Mouse (Mus musculus) splenic B cell, adult 2 months (primary cell): ENCODE measurements around the gene Slc38a3.
A peak's percentile ranks its signal among the peaks of the same experiment; 100 is the strongest.

Experiments
- DNase-seq: peaks from one replicate; pipeline ENCODE4 v3.0.0-alpha.2; 2011; ENCODE audit warnings: low read depth, low spot score
- H3K27me3 ChIP-seq: 2 replicates; pipeline ENCODE4 v1.6.1; 2012; ENCODE audit warnings: mild to moderate bottlenecking, low read length, moderate library complexity, mixed read lengths; ENCODE audit not compliant: control insufficient read depth, poor library complexity, insufficient read depth, severe bottlenecking
- H3K36me3 ChIP-seq: 2 replicates; pipeline ENCODE4 v1.6.1; 2012; ENCODE audit warnings: mild to moderate bottlenecking, low read length, moderate library complexity, mixed read lengths; ENCODE audit not compliant: control insufficient read depth, poor library complexity, insufficient read depth, severe bottlenecking

The Slc38a3 gene

GRCm38 (mm10) chr9:107699376-107699980 lies 30.1 kb upstream of the Slc38a3 start:
- Histone ChIP-seq H3K27me3 (no peaks in the 10 kb centered on the region), H3K36me3 (no peaks in the 10 kb centered on the region)
- DNase-seq = no peak

GRCm38 (mm10) chr9:107698611-107699190 lies 29.4 kb upstream of the Slc38a3 start:
- no peaks in the 10 kb centered on the region for H3K36me3 ChIP-seq
- no peaks in the 10 kb centered on the region for H3K27me3 ChIP-seq
- DNase-seq = no peak

GRCm38 (mm10) chr9:107697811-107698521 lies 28.6 kb upstream of the Slc38a3 start:
- DNase-seq = no peak
- no peaks in the 10 kb centered on the region for H3K27me3 ChIP-seq
- no peaks in the 10 kb centered on the region for H3K36me3 ChIP-seq

GRCm38 (mm10) chr9:107696845-107697610 lies 27.7 kb upstream of the Slc38a3 start:
- no peak for DNase-seq
- H3K36me3 ChIP-seq = no peaks in the 10 kb centered on the region
- H3K27me3 ChIP-seq = no peaks in the 10 kb centered on the region

- Histone ChIP-seq H3K27me3 (no peaks in the 10 kb centered on the region), H3K36me3 (no peaks in the 10 kb centered on the region)
- peak; percentile 42 for DNase-seq
Measured at GRCm38 (mm10) chr9:107696106-107696479, 26.8 kb upstream of the Slc38a3 start.

- H3K36me3 ChIP-seq = no peaks in the 10 kb centered on the region
- no peaks in the 10 kb centered on the region for H3K27me3 ChIP-seq
- DNase-seq = no peak
Measured at GRCm38 (mm10) chr9:107695441-107696105, 26.2 kb upstream of the Slc38a3 start.

- H3K27me3 ChIP-seq = no peaks in the 10 kb centered on the region
- DNase-seq = no peak
- no peaks in the 10 kb centered on the region for H3K36me3 ChIP-seq
Measured at GRCm38 (mm10) chr9:107694627-107695026, 25.3 kb upstream of the Slc38a3 start.

- DNase-seq = no peak
- no peaks in the 10 kb centered on the region for H3K36me3 ChIP-seq
Measured at GRCm38 (mm10) chr9:107693433-107693987, 24.2 kb upstream of the Slc38a3 start.

GRCm38 (mm10) chr9:107692785-107693184 lies 23.5 kb upstream of the Slc38a3 start:
- H3K27me3 ChIP-seq = no peaks in the 10 kb centered on the region
- no peaks in the 10 kb centered on the region for H3K36me3 ChIP-seq
- DNase-seq = no peak

More at GRCm38 (mm10) chr9:107693433-107693987, 24.2 kb upstream of the Slc38a3 start:
- no peaks in the 10 kb centered on the region for H3K27me3 ChIP-seq

- Histone ChIP-seq H3K27me3 (no peaks in the 10 kb centered on the region), H3K36me3 (no peaks in the 10 kb centered on the region)
- DNase-seq = no peak
Measured at GRCm38 (mm10) chr9:107690391-107690790, 21.1 kb upstream of the Slc38a3 start.

- no peak for DNase-seq
- Histone ChIP-seq H3K36me3 (no peaks in the 10 kb centered on the region), H3K27me3 (no peaks in the 10 kb centered on the region)
Measured at GRCm38 (mm10) chr9:107688939-107689338, 19.6 kb upstream of the Slc38a3 start.

GRCm38 (mm10) chr9:107688415-107688814 lies 19.1 kb upstream of the Slc38a3 start:
- no peak for DNase-seq
- no peaks in the 10 kb centered on the region for H3K27me3 ChIP-seq
- H3K36me3 ChIP-seq = no peaks in the 10 kb centered on the region

GRCm38 (mm10) chr9:107685231-107685981 lies 16.1 kb upstream of the Slc38a3 start:
- DNase-seq = peak; percentile 40
- no peaks in the 10 kb centered on the region for H3K27me3 ChIP-seq
- H3K36me3 ChIP-seq = no peaks in the 10 kb centered on the region

GRCm38 (mm10) chr9:107682405-107682804 lies 13.1 kb upstream of the Slc38a3 start:
- Histone ChIP-seq H3K27me3 (no peaks in the 10 kb centered on the region), H3K36me3 (no peaks in the 10 kb centered on the region)
- DNase-seq = no peak
